Comparison of ENCODE assay signal across 7 mouse cellular contexts in genomic region chr14:22783211-22784161, GRCm38 (mm10).
DNase-seq lines count a peak whose midpoint lies in the region; ATAC-seq and TF ChIP-seq lines count a peak whose summit lies in the region.

No protein-coding gene starts in this region.

- no peaks in the 10 kb centered on the region for H3K9me3 ChIP-seq in ES-E14 (ENCODE audit: control insufficient read depth, insufficient read depth, low read depth, low read length)
- H3K9me3 ChIP-seq in hindbrain, postnatal 0 days (ENCODE audit: low read length), result no peaks in the 10 kb centered on the region

- H3K36me3 ChIP-seq in ES-E14 (ENCODE audit: control insufficient read depth, insufficient read depth, low read length, poor library complexity, severe bottlenecking), result no peaks in the 10 kb centered on the region
- H3K36me3 ChIP-seq in hindbrain, postnatal 0 days (ENCODE audit: insufficient read depth, low read length), result no peaks in the 10 kb centered on the region

- no peak overlapping the region for H3K4me2 ChIP-seq in hindbrain, postnatal 0 days (ENCODE audit: low read depth, low read length)

- H3K27ac ChIP-seq in ES-E14 (ENCODE audit: insufficient read depth, low read depth, low read length, poor library complexity, severe bottlenecking), result no peak overlapping the region
- peak overlapping the region; percentile 56 for H3K27ac ChIP-seq in hindbrain, postnatal 0 days

- peak; percentile 94 for ATAC-seq in hindbrain, postnatal 0 days

- in situ Hi-C loops in ES-E14 (cut with MboI; ENCODE audit: low sequenced_read_pairs in 2 of 2, unreplicated experiment in 2 of 2), result no loop called here

- no peak overlapping the region for H3K4me3 ChIP-seq in ES-E14 (ENCODE audit: insufficient read depth in 1 of 2, low read depth in 1 of 2, low read length in 2 of 2, poor library complexity in 1 of 2, severe bottlenecking in 1 of 2)
- H3K4me3 ChIP-seq in hindbrain, postnatal 0 days (ENCODE audit: low read length), result no peak overlapping the region

- no peak overlapping the region for H3K9ac ChIP-seq in ES-E14 (ENCODE audit: insufficient read depth, low read depth, low read length, poor library complexity, severe bottlenecking)
- peak overlapping the region; percentile 4; the same call in 1 of the 2 replicates for H3K9ac ChIP-seq in hindbrain, postnatal 0 days (replicated peaks; ENCODE audit: low read length)

- WGBS in hindbrain, postnatal 0 days, result 39% methylated on average over 15 of the region's 15 CpGs

- no peak for TF ChIP-seq CTCF in hindbrain, postnatal 0 days (IDR thresholded peaks at IDR 0.05; ENCODE audit: low read depth)

- peak; percentile 47 for DNase-seq in ES-E14 (ENCODE audit: low read depth, low spot score)
- DNase-seq in NIH3T3 (ENCODE audit: low read depth), result peak; percentile 29
- peak; percentile 52 for DNase-seq in hindbrain, postnatal 0 days (ENCODE audit: low spot score)
- DNase-seq in lung, postnatal 10 days, result peak; percentile 61
- peak; percentile 60 for DNase-seq in yolk sac, embryonic 10.5 days (ENCODE audit: low spot score)
- DNase-seq in layer of hippocampus, postnatal 36 days, result no peak
- no peak for DNase-seq in left cerebral cortex, adult 9 months (ENCODE audit: low spot score in 2 of 2)

- H3K4me1 ChIP-seq in ES-E14 (ENCODE audit: control insufficient read depth in 2 of 2, insufficient read depth in 2 of 2, low read length in 2 of 2, poor library complexity in 1 of 2), result 0 out of 4 replicates have a peak, but pooled peaks cover 0 to 2% of the 10 kb centered on the region in 2 experiments
- 0 out of 2 replicates have a peak, but pooled peaks cover 4% of the 10 kb centered on the region for H3K4me1 ChIP-seq in hindbrain, postnatal 0 days (ENCODE audit: insufficient read depth, low read length)

- H3K27me3 ChIP-seq in hindbrain, postnatal 0 days (ENCODE audit: insufficient read depth, low read length), result no peaks in the 10 kb centered on the region

TF ChIP-seq in ES-E14, 5 proteins besides CTCF, POLR2A, EP300 and RAD21:
- no peak for TF ChIP-seq ZC3H11A (IDR thresholded peaks at IDR 0.05; ENCODE audit: borderline replicate concordance, low read depth, low read length)
- TF ChIP-seq CHD2 (IDR thresholded peaks at IDR 0.05; ENCODE audit: low read depth, low read length), result no peak
- no peak for TF ChIP-seq HCFC1 (IDR thresholded peaks at IDR 0.05; ENCODE audit: borderline replicate concordance, insufficient read depth, low read length)
- TF ChIP-seq ZNF384 (IDR thresholded peaks at IDR 0.05; ENCODE audit: low read depth, low read length), result no peak
- no peak for TF ChIP-seq MAFK (IDR thresholded peaks at IDR 0.05; ENCODE audit: insufficient read depth, low read depth, low read length)

Comparison
In these comparisons a context has a peak if more than half of its experiments do, and no peak if none do; other contexts are left out.
1. DNase-seq: peak in ES-E14 (single experiment), NIH3T3 (single experiment), hindbrain, postnatal 0 days (single experiment), lung, postnatal 10 days (single experiment) and yolk sac, embryonic 10.5 days (single experiment); none in layer of hippocampus, postnatal 36 days (0 of 2) and left cerebral cortex, adult 9 months (0 of 2).